Mouse (Mus musculus) liver, postnatal 0 days (tissue): ENCODE measurements around the gene Slc31a2.

Experiments used
- CTCF ChIP-seq: sonication (generic); IDR thresholded peaks from 2 replicates; pipeline ENCODE4 v1.5.1; 2016; ENCODE audit warnings: antibody characterized with exemption, low read depth
- EP300 ChIP-seq: IDR thresholded peaks from 2 replicates; pipeline ENCODE4 v1.6.1; 2016; ENCODE audit warnings: antibody characterized with exemption, low read depth, mild to moderate bottlenecking

GRCm38 (mm10) chr4:62344000-62344399 lies 81.6 kb downstream of the Slc31a2 start:
- peak; percentile 62 for TF ChIP-seq CTCF
- TF ChIP-seq EP300, result no peak
